Mouse (Mus musculus) cerebellum, adult 2 months (tissue): ENCODE data around the gene Tead3. TPM values are rescaled to one million over a fixed set of nuclear protein-coding genes. Genes with fewer than 3 reads are reported as not detected.
A peak's percentile ranks its signal among the peaks of the same experiment; 100 is the strongest.

ENCODE experiments used
- DNase-seq, 2 experiments: peaks; one replicate each; pipeline ENCODE4 v3.0.0; 2021
- H3K27ac ChIP-seq: fragments of 200-500 bp; 2 replicates; pipeline ENCODE4 v1.5.1; 2012; ENCODE audit warnings: low read length, control low read depth, inconsistent platforms; ENCODE audit not compliant: insufficient read depth
- H3K27me3 ChIP-seq: fragments of 200-500 bp; 2 replicates; pipeline ENCODE4 v1.6.1; 2012; ENCODE audit warnings: inconsistent platforms, mild to moderate bottlenecking, low read length, moderate library complexity; ENCODE audit not compliant: control insufficient read depth, insufficient read depth
- H3K4me1 ChIP-seq: fragments of 200-500 bp; 2 replicates; pipeline ENCODE4 v1.6.1; 2011; ENCODE audit warnings: low read length; ENCODE audit not compliant: control insufficient read depth, insufficient read depth
- H3K4me3 ChIP-seq: fragments of 200-500 bp; replicated peaks from 2 replicates; pipeline ENCODE3; 2011; ENCODE audit warnings: mild to moderate bottlenecking, low read depth, low read length, control low read depth; ENCODE audit not compliant: insufficient read depth
- CTCF ChIP-seq: fragments of 200-500 bp; IDR thresholded peaks from 2 replicates; pipeline ENCODE4 v1.5.1; 2011; ENCODE audit warnings: low read depth, mild to moderate bottlenecking, control low read depth, low read length, moderate library complexity, borderline replicate concordance; ENCODE audit not compliant: insufficient read depth
- POLR2A ChIP-seq: fragments of 200-500 bp; IDR thresholded peaks from 2 replicates; pipeline ENCODE4 v1.6.1; 2011; ENCODE audit warnings: low read length, control low read depth, borderline replicate concordance; ENCODE audit not compliant: insufficient read depth
- WGBS: fragments of 180-500 bp; shearing (Covaris S2); methylation state at CpG from one replicate; pipeline ENCODE4 v1.1.7; 2018; 5-methylcytosine and 5-hydroxymethylcytosine counted together
- polyA plus RNA-seq: library from polyadenylated mRNA; depleted of rRNA; stranded (reverse); fragments of >200 nt; gene quantifications from 2 replicates; pipeline ENCODE4 v1.2.3, GENCODE M21; 2012

The Tead3 gene
- polyA plus RNA-seq, 1 experiment: 3.2 TPM

- 90% methylated on average over 9 of the region's 9 CpGs for WGBS
- Histone ChIP-seq H3K4me3 (no peak overlapping the region), H3K27me3 (no peaks in the 10 kb centered on the region), H3K27ac (no peak overlapping the region), H3K4me1 (peaks cover 5% of the 10 kb centered on the region; the same call in 1 of the 2 replicates)
- no peak for DNase-seq
- TF ChIP-seq CTCF (no peak), POLR2A (no peak)
Observed at GRCm38 (mm10) chr17:28316476-28316875, 34.1 kb downstream of the Tead3 start.

GRCm38 (mm10) chr17:28315611-28316160, 34.9 kb downstream of the Tead3 start:
- TF ChIP-seq POLR2A (no peak), CTCF (no peak)
- no peak overlapping the region for H3K27ac ChIP-seq
- no peak for DNase-seq
- H3K4me3 ChIP-seq: no peak overlapping the region
- 56% methylated on average over 20 of the region's 20 CpGs for WGBS
- peaks cover 5% of the 10 kb centered on the region; the same call in 1 of the 2 replicates for H3K4me1 ChIP-seq
- H3K27me3 ChIP-seq: no peaks in the 10 kb centered on the region

GRCm38 (mm10) chr17:28313880-28314225, 36.8 kb downstream of the Tead3 start:
- H3K4me1 ChIP-seq: peaks cover 5% of the 10 kb centered on the region; the same call in 1 of the 2 replicates
- DNase-seq: no peak
- WGBS: 2% methylated on average over 11 of the region's 11 CpGs
- TF ChIP-seq POLR2A (no peak), CTCF (no peak)
- H3K4me3 ChIP-seq: peak overlapping the region; percentile 72
- no peak overlapping the region for H3K27ac ChIP-seq
- H3K27me3 ChIP-seq: no peaks in the 10 kb centered on the region

- Histone ChIP-seq H3K4me1 (peaks cover 5% of the 10 kb centered on the region; the same call in 1 of the 2 replicates), H3K4me3 (peak within 1 kb of the TSS; percentile 72), H3K27me3 (no peaks in the 10 kb centered on the region), H3K27ac (peak within 1 kb of the TSS; percentile 57; the same call in 1 of the 2 replicates)
- DNase-seq: peak; percentile 92 to 96
- WGBS: under 1% methylated on average over 69 of the region's 69 CpGs
- TF ChIP-seq CTCF (no peak), POLR2A (peak; percentile 73)
Observed at GRCm38 (mm10) chr17:28313212-28313879, 37.3 kb downstream of the Tead3 start, which contains the start of gene Fance. Fance (plus strand) TSS chr17:28313519.

- H3K4me3 ChIP-seq: peak overlapping the region; percentile 72
- peaks cover 5% of the 10 kb centered on the region; the same call in 1 of the 2 replicates for H3K4me1 ChIP-seq
- no peak for TF ChIP-seq POLR2A
- TF ChIP-seq CTCF: peak; percentile 39; the same call in 1 of the 2 replicates
- peak in 1 of 2 experiments; percentile 52 for DNase-seq
- H3K27me3 ChIP-seq: no peaks in the 10 kb centered on the region
- no peak overlapping the region for H3K27ac ChIP-seq
- 31% methylated on average over 17 of the region's 17 CpGs for WGBS
Observed at GRCm38 (mm10) chr17:28312232-28313211, 38.1 kb downstream of the Tead3 start.

DNA sequence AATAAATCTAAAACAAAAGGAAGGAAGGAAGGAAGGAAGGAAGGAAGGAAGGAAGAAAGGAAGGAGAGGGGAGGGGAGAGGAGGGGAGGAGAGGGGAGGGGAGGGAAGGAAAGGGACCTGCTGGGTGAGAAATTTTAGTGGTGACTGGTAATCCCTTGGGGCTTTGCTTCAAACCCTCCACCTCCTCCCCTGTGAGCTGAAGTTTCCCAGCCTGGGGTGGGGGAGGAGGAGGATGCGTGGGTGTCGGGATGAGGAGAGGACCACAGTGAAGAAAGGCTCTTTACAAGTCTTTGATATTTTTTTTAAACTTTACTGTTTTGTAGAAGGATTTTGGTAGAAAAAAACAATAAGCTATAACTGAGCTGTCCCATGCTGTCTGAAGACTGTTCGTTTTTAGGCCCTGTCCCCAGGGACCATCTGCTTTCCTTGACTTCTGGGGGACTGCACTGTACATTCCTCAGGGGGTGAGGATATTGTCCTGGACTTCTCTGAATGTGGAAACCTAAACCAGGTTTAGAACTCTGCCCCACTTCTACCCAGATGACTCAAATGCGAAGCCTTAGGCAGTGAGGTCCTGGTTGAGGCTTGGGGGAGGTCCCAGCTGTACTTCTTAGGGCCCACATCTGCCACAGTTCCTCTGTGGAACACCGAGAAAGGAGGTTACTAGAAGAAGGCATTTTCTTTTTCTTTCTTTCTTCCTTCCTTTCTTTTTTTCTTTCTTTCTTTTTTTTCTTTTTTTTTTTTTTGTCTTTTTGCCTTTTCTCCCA, 39.1 kb downstream of the Tead3 start:
- Histone ChIP-seq H3K27ac (no peak overlapping the region), H3K27me3 (no peaks in the 10 kb centered on the region), H3K4me1 (peaks cover 5% of the 10 kb centered on the region; the same call in 1 of the 2 replicates), H3K4me3 (no peak overlapping the region)
- 84% methylated on average over 5 of the region's 5 CpGs for WGBS
- DNase-seq: no peak
- no peak for TF ChIP-seq CTCF
- no peak for TF ChIP-seq POLR2A

- Histone ChIP-seq H3K27ac (no peak overlapping the region), H3K4me3 (no peak overlapping the region), H3K27me3 (no peaks in the 10 kb centered on the region), H3K4me1 (0 out of 2 replicates have a peak, but pooled peaks cover 5% of the 10 kb centered on the region)
- WGBS: 76% methylated on average over 3 of the region's 3 CpGs
- TF ChIP-seq CTCF (no peak), POLR2A (no peak)
- no peak for DNase-seq
Observed at GRCm38 (mm10) chr17:28310831-28311230, 39.8 kb downstream of the Tead3 start.
